Mouse (Mus musculus): ENCODE results near the gene Chd4.

DNA sequence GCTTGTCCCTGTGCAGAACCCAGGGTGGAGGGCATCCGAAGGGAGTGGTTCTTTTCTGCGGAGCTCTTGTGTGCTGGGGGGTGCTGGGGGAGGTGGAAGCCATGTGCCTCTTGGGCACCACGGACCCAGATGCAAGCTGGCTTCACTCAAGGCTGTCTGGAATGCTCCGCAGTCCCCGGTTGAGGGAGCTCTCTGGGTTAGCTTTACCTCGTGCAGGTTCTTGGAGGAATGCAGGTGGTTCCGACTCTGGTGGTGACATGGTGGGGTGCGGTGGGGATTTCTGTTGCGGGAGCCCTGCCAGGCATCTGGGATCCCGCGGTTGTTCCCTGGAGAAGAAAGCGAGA, 1.5 kb downstream of the Chd4 start:
- TF ChIP-seq CTCF (IDR thresholded peaks at IDR 0.05; ENCODE audit: control insufficient read depth, insufficient read depth, insufficient read length) (no peak), USF1 (IDR thresholded peaks at IDR 0.05; ENCODE audit: low read depth) (no peak)

Data from C2C12 (cell line).